Mouse (Mus musculus) limb, embryonic 15.5 days (tissue): ENCODE data around the gene Plxdc2. TPM values are rescaled to one million over a fixed set of nuclear protein-coding genes. Genes with fewer than 3 reads are reported as not detected.

Experiments
- ATAC-seq: fragments of 200-750 bp; cut with Nextera tagmentation; 2 replicates; pipeline ENCODE4 v1.8.0; 2017; ENCODE audit warnings: low read depth, moderate TSS enrichment; ENCODE audit not compliant: insufficient number of reproducible peaks, low FRiP score, low TSS enrichment
- H3K27ac ChIP-seq: fragments of 300-500 bp; sonication (generic); 2 replicates; pipeline ENCODE4 v1.5.1; 2015; ENCODE audit warnings: moderate library complexity, mild to moderate bottlenecking, inconsistent platforms
- H3K27me3 ChIP-seq: fragments of 300-500 bp; sonication (generic); 2 replicates; pipeline ENCODE4 v1.6.1; 2015; ENCODE audit warnings: inconsistent platforms
- H3K36me3 ChIP-seq: fragments of 300-500 bp; sonication (generic); 2 replicates; pipeline ENCODE4 v1.6.1; 2015; ENCODE audit warnings: inconsistent platforms
- H3K4me1 ChIP-seq: fragments of 300-500 bp; sonication (generic); 2 replicates; pipeline ENCODE4 v1.6.1; 2015; ENCODE audit warnings: inconsistent platforms
- H3K4me2 ChIP-seq: fragments of 300-500 bp; sonication (generic); 2 replicates; pipeline ENCODE4 v1.6.1; 2015; ENCODE audit warnings: mild to moderate bottlenecking, inconsistent platforms
- H3K4me3 ChIP-seq: fragments of 300-500 bp; sonication (generic); 2 replicates; pipeline ENCODE4 v1.5.1; 2015; ENCODE audit warnings: mild to moderate bottlenecking, inconsistent platforms
- H3K9ac ChIP-seq: fragments of 300-500 bp; sonication (generic); 2 replicates; pipeline ENCODE4 v1.6.1; 2015; ENCODE audit warnings: inconsistent platforms
- H3K9me3 ChIP-seq: fragments of 300-500 bp; sonication (generic); 2 replicates; pipeline ENCODE4 v1.6.1; 2016; ENCODE audit warnings: inconsistent platforms
- WGBS: fragments of 180-500 bp; shearing (Covaris S2); methylation state at CpG from one replicate; pipeline ENCODE4 v1.1.7; 2015; 5-methylcytosine and 5-hydroxymethylcytosine counted together
- polyA plus RNA-seq: library from polyadenylated mRNA; unstranded; fragments of >200 nt; fragmentation: Nextera tagmentation; extraction: Ambion mirVana; gene quantifications from 2 replicates; pipeline ENCODE4 v1.2.1, GENCODE M21; 2015

The Plxdc2 gene
- polyA plus RNA-seq, 1 experiment from 2014 or later, result 59.5 TPM

DNA sequence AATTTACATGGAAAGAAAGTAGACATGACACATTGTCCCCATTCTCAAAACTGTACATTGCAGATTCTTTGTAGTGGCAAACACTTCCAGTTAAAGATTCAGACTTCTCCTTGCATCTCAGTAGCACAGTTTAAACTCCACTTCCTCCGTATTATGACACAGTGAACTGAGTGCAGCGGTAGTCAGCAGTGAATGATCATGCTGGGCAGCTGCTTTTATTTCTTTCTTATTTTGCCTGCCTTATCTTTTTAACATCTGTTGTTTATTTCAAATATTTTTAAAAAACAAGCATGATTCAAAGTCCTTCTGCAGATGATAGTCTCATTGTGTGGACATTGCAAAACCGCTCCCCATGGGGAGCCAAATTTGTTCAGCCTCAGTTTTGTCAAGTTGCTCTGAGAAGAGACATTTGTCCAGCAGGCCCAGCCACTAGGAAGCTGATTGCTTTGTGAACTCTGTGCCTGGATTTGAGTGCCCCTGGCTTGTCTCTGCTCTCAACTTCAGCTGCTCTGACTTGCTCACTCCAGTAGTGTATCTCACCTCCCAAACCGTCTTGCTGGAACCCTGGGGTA is 9.8 kb downstream of the Plxdc2 start:
- Histone ChIP-seq H3K4me1 (no peaks in the 10 kb centered on the region), H3K9ac (no peak overlapping the region), H3K36me3 (no peaks in the 10 kb centered on the region), H3K27me3 (no peaks in the 10 kb centered on the region), H3K4me2 (no peak overlapping the region), H3K9me3 (no peaks in the 10 kb centered on the region), H3K27ac (no peak overlapping the region), H3K4me3 (no peak overlapping the region)
- no peak for ATAC-seq
- WGBS, result 56% methylated on average over 4 of the region's 4 CpGs

DNA sequence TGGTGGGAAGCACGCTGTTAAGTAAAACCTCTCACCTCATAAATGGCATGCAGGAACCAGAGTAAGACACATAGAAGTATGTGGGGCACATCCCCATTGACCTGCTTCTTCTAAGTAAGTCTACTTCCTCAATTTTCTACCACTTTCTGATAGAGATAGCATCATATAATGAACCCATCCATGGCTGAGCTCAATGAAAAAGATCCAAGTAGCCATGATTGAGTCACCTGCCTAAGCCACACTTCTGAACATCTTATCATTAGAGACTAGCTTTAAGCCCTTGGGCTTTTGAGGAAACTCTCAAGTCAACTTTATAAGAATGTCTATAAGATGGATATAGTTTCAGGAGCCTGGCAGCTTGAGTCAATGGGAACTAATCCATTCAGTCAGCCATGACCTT is 14.3 kb downstream of the Plxdc2 start:
- no peak overlapping the region for H3K4me2 ChIP-seq
- no peak overlapping the region for H3K4me3 ChIP-seq
- H3K27ac ChIP-seq, result no peak overlapping the region
- 0 out of 2 replicates have a peak, but pooled peaks cover 2% of the 10 kb centered on the region for H3K4me1 ChIP-seq
- H3K9ac ChIP-seq, result no peak overlapping the region
- H3K27me3 ChIP-seq, result no peaks in the 10 kb centered on the region
- H3K9me3 ChIP-seq, result no peaks in the 10 kb centered on the region
- no peaks in the 10 kb centered on the region for H3K36me3 ChIP-seq
- WGBS, result 69% methylated on average over 1 of the region's 1 CpGs
- no peak for ATAC-seq

DNA sequence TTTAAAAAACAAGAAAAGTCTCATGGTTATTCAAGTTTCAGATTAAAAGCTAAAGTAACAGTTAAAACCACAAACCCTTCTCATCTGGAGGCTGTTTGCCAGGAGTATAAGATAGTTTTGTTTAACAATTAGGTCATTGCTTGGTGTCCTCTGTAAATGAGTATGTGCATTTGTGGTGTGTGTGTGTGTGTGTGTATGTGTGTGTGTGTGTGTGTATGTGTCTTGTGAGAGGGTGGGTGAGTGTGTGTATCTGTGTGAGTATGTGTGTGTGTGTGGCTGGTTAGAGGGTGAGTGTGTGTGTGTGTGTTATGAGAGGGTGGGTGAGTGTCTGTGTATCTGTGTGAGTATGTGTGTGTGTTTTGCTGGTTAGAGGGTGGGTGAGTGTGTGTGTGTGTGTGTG is 18.2 kb downstream of the Plxdc2 start:
- Histone ChIP-seq H3K27me3 (no peaks in the 10 kb centered on the region), H3K36me3 (no peaks in the 10 kb centered on the region), H3K4me2 (no peak overlapping the region), H3K27ac (no peak overlapping the region), H3K9ac (no peak overlapping the region), H3K4me3 (no peak overlapping the region), H3K4me1 (0 out of 2 replicates have a peak, but pooled peaks cover 2% of the 10 kb centered on the region), H3K9me3 (no peaks in the 10 kb centered on the region)
- 0 out of 2 replicates have a peak, but pooled peaks have one; percentile 24 for ATAC-seq

DNA sequence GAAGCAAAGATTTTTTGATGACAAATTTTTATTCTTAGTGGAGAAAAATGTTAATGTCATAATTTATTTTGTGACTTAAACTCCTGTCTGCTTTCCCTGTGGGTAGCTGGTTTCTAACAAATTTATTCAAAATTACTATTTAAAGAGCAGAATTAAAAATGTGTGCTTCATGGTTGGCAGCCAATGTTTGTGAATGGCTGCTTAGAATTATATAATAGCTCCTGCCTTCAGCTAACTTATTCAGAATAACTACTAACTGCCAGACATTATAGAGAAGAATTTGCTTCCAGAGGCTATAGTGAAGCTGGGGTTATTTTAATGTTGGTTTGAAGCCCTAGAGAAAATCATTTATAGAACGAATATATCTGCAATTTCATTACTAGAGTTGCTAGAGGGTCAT is 30.1 kb downstream of the Plxdc2 start:
- no peaks in the 10 kb centered on the region for H3K4me1 ChIP-seq
- H3K4me2 ChIP-seq, result no peak overlapping the region
- H3K36me3 ChIP-seq, result no peaks in the 10 kb centered on the region
- 74% methylated on average over 1 of the region's 1 CpGs for WGBS
- H3K9me3 ChIP-seq, result no peaks in the 10 kb centered on the region
- no peak for ATAC-seq
- no peaks in the 10 kb centered on the region for H3K27me3 ChIP-seq
- H3K4me3 ChIP-seq, result no peak overlapping the region
- H3K9ac ChIP-seq, result no peak overlapping the region
- H3K27ac ChIP-seq, result no peak overlapping the region

DNA sequence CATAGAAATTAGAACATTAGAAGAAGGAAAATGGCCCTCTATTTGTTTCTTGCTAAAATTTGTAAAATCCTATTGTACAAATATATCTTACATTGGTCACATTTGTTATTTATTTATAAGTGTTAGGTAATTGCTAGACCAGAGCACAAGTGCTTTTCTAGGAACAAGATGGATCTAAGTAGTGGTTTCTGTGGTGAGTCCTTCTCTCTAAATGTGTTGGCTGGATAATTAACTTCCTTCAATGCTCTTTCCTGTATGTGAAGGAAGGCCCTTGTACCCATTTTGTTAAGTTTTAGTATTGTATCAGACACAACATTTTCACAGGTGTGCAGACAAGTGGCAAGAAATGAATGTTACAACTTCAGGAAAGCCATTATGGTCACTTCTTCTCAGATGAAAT is 30.6 kb downstream of the Plxdc2 start:
- H3K36me3 ChIP-seq, result no peaks in the 10 kb centered on the region
- no peak overlapping the region for H3K27ac ChIP-seq
- no peaks in the 10 kb centered on the region for H3K27me3 ChIP-seq
- H3K4me2 ChIP-seq, result no peak overlapping the region
- no peak for ATAC-seq
- no peaks in the 10 kb centered on the region for H3K9me3 ChIP-seq
- no peak overlapping the region for H3K9ac ChIP-seq
- H3K4me1 ChIP-seq, result no peaks in the 10 kb centered on the region
- no peak overlapping the region for H3K4me3 ChIP-seq

DNA sequence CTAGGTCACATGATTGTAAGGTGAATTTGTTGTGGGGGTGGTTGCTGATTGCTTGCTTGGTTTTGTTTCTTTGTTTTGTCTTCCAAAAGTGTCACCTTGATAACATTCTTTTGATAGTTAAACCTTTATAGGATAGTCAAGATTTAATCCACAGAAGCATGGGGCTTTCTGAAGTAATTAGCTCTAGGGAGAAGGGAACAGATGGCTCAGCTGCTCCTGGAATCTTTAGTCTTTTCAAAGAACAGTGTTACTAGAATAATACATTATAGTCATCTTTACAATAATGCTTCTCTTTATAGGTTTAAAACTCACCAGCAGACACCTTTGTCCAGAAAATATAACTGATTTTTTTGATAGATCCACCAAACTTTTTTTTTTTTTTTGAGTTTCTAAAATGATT is 31.7 kb downstream of the Plxdc2 start:
- H3K27me3 ChIP-seq, result no peaks in the 10 kb centered on the region
- no peaks in the 10 kb centered on the region for H3K9me3 ChIP-seq
- H3K36me3 ChIP-seq, result no peaks in the 10 kb centered on the region
- ATAC-seq, result no peak
- no peak overlapping the region for H3K27ac ChIP-seq
- H3K4me1 ChIP-seq, result no peaks in the 10 kb centered on the region
- no peak overlapping the region for H3K4me3 ChIP-seq
- no peak overlapping the region for H3K9ac ChIP-seq
- no peak overlapping the region for H3K4me2 ChIP-seq

DNA sequence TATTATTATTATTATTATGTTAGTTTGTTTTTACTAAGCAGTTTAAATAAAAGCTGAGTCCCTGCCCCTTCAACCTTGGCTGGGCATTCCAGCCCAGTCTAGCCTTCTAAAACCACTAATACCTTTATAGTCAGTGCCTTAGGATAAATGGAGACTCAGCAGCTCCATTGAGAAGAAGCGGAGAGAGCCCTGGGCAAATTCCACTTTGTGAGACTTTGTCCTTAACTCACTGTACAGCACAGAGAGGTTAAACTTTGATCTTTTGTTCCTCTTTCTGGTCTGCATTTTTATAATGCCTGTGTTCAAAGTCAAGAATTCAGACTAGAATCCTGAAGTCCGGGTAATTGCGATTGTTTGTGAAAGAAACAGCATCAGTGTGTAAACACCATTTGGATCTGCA is 41.4 kb downstream of the Plxdc2 start:
- H3K9me3 ChIP-seq, result no peaks in the 10 kb centered on the region
- H3K4me3 ChIP-seq, result no peak overlapping the region
- no peak for ATAC-seq
- WGBS, result 69% methylated on average over 3 of the region's 3 CpGs
- H3K27me3 ChIP-seq, result no peaks in the 10 kb centered on the region
- no peaks in the 10 kb centered on the region for H3K36me3 ChIP-seq
- H3K4me2 ChIP-seq, result no peak overlapping the region
- H3K4me1 ChIP-seq, result no peaks in the 10 kb centered on the region
- H3K9ac ChIP-seq, result no peak overlapping the region
- H3K27ac ChIP-seq, result no peak overlapping the region

DNA sequence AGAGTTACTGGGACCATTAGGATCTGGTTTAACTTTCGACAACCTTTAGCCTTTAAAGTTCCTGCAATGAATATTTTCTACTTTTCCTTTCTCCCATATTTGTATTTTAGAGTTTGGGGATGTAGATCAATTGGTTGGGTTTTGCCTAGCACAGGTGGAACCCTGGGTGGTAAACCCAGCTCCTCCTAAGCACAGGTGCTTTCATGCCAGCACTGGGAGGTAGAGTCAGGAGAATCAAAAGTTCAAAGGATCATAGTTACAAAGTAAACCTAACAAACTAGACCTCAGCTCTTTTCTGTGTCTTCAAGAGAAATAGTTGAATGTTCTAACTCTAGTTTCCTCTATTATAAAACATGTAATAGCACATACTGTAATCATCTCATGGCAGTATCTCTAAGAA is 41.9 kb downstream of the Plxdc2 start:
- Histone ChIP-seq H3K4me2 (no peak overlapping the region), H3K36me3 (no peaks in the 10 kb centered on the region), H3K4me3 (no peak overlapping the region), H3K9me3 (no peaks in the 10 kb centered on the region), H3K27me3 (no peaks in the 10 kb centered on the region), H3K9ac (no peak overlapping the region), H3K27ac (no peak overlapping the region), H3K4me1 (no peaks in the 10 kb centered on the region)
- WGBS, result 94% methylated on average over 1 of the region's 1 CpGs
- no peak for ATAC-seq

DNA sequence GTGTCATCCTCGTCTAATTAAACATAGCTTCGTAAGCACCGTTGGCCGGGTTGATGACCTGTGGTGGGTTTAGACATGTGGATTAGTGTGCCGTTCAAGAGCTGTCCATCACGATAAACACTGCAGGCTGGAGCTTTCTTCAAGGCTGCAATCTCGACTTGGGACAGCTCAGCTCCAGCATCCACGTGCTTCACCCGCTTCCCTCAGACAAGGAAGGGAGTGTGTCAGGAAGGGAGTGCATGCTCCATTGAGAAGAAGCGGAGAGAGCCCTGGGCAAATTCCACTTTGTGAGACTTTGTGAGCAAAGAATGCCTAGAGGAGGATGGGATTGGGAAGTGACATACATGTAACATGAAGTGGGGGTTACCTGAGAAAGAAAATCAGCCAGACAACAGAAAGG is 42.8 kb downstream of the Plxdc2 start:
- Histone ChIP-seq H3K4me2 (no peak overlapping the region), H3K9ac (no peak overlapping the region), H3K4me3 (no peak overlapping the region), H3K27ac (no peak overlapping the region), H3K27me3 (no peaks in the 10 kb centered on the region), H3K36me3 (no peaks in the 10 kb centered on the region), H3K9me3 (no peaks in the 10 kb centered on the region), H3K4me1 (no peaks in the 10 kb centered on the region)
- no peak for ATAC-seq
- WGBS, result 66% methylated on average over 10 of the region's 10 CpGs

DNA sequence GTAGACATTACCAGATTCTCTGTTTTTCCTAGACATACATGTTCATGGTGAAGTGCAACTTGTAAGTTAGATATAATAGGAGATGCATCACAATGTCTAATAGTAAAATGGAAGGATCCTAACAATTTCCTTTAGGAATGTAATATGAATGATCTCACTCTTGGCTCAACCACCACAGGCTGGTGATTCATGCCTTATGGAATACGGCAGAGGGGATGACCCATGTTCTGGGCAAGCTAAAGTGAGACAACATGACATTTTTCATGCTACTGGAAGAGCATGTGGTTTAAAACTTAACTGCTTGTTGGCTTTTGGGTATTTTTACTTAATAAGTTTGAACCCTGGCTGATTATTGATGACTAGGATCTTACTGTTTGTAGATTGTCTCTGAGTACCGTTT is 50.4 kb downstream of the Plxdc2 start:
- Histone ChIP-seq H3K36me3 (no peaks in the 10 kb centered on the region), H3K27me3 (no peaks in the 10 kb centered on the region), H3K9me3 (no peaks in the 10 kb centered on the region), H3K4me3 (no peak overlapping the region), H3K27ac (no peak overlapping the region), H3K4me2 (no peak overlapping the region), H3K4me1 (no peaks in the 10 kb centered on the region), H3K9ac (no peak overlapping the region)
- ATAC-seq, result no peak
- 54% methylated on average over 2 of the region's 2 CpGs for WGBS

DNA sequence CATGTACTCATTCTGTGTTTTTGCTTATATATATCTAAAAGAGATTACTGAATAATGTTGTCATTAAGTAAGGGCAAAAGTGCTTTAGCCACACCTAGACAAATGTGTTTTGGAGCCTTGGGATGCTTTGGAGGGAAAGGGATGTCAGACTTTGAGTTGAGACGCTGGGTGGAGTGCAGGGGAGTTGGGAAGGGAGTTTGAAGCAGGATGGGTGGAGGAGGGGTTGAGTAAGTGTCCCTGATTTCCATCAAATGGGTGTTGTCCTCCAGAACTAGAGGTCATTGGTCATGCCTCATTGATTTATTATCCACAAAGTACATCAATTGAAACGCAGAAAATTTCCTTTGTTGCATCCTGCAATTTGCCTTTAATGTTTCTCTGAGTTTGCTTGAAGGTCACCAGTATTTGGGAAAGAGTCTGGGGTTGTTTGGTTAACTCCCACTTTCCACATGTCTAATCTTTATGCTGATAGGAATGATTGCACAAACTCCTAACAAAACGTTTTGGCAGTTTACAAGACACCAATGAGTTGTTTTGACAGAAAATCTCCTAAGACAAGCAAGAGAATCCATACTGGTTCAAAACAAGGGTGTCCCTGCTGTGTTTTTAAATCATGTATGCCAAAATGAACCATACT is 58.4 kb downstream of the Plxdc2 start:
- Histone ChIP-seq H3K9ac (no peak overlapping the region), H3K9me3 (no peaks in the 10 kb centered on the region), H3K4me2 (no peak overlapping the region), H3K4me3 (no peak overlapping the region), H3K27ac (no peak overlapping the region), H3K36me3 (no peaks in the 10 kb centered on the region), H3K4me1 (no peaks in the 10 kb centered on the region), H3K27me3 (no peaks in the 10 kb centered on the region)
- 37% methylated on average over 3 of the region's 3 CpGs for WGBS
- ATAC-seq, result no peak

DNA sequence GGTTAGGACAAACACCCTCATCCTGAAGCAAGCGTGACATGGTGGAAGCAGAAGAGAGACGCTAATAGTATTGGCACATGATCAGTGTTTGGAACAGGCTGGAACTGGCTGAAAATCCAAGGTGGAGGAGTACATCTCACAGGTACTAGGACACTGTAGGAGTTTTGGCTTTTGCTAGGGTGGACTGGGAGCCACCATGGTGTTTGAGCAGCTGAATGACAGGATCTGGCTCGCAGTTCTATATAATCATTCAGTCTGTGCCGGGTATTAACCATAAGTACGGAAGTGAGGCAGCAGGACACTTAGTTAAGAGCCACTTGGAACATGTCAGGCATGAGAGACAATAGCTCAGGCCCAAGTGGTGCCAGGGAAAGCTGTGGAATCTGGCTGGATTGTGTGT is 82.9 kb downstream of the Plxdc2 start:
- Histone ChIP-seq H3K4me3 (no peak overlapping the region), H3K4me2 (no peak overlapping the region), H3K9ac (no peak overlapping the region), H3K36me3 (no peaks in the 10 kb centered on the region), H3K27me3 (no peaks in the 10 kb centered on the region), H3K4me1 (no peaks in the 10 kb centered on the region), H3K27ac (no peak overlapping the region), H3K9me3 (no peaks in the 10 kb centered on the region)
- no peak for ATAC-seq
- 85% methylated on average over 5 of the region's 5 CpGs for WGBS

DNA sequence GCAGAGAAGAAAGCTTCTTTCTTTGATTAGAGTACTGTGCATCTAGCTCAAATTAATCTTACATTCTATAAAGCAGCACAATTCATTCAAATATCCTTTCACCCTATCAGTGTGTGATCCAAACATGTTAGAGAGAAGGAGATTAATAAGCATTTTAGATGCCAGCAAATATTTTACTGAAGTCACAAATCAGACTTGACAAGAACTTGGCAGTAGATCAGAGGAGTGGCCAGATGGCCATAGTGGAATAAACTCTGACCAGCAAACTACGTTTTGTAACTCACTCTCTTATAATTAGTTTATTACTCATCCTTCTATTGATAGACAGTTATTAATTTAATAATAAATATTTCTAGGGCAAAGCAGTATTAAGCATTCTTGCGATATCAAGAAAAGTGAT is 86.5 kb downstream of the Plxdc2 start:
- H3K4me3 ChIP-seq, result no peak overlapping the region
- no peak for ATAC-seq

More for the DNA sequence above, 86.5 kb downstream of the Plxdc2 start:
- Histone ChIP-seq H3K36me3 (no peaks in the 10 kb centered on the region), H3K4me2 (no peak overlapping the region), H3K4me1 (no peaks in the 10 kb centered on the region), H3K27ac (no peak overlapping the region), H3K9ac (no peak overlapping the region), H3K9me3 (no peaks in the 10 kb centered on the region), H3K27me3 (no peaks in the 10 kb centered on the region)
- WGBS, result 66% methylated on average over 2 of the region's 2 CpGs
